Mouse (Mus musculus): ENCODE data around the gene Phf6. TPM values are rescaled to one million over a fixed set of nuclear protein-coding genes. Genes with fewer than 3 reads are reported as not detected.

Phf6 gene
- polyA plus RNA-seq, 1 experiment from 2014 or later: 111 TPM

DNA sequence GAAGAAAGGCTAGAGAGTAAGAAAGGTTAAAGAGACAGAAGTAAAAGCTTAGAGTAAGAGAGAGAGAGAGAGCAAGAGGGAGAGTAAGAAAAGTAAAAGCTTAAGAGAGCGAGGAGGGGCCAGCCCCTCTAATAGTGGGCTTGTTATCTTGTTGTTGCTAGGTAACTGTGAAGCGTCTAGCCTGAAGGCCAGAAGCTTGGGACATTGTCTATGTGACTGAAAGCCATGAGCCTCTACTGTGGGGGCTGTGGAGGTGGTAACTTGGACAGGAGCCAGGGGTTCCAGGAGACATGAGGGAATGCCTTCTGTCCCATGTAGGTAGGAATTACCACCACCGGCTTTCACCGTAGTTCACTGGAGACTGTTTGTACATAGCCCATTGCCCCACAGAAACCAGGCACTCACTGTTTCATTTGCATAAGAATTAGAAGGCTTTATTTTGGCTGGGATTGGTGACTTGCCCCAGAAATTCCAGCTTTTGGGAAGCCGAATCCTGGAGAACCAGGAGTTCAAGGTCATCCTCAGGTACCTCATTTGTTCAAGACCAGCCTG is 49.6 kb downstream of the Phf6 start:
- Histone ChIP-seq H3K36me3 (ENCODE audit: control insufficient read depth, insufficient read depth, low read length) (no peaks in the 10 kb centered on the region), H3K27ac (ENCODE audit: low read depth, low read length) (no peak overlapping the region), H3K4me2 (ENCODE audit: low read depth) (no peak overlapping the region), H3K9ac (ENCODE audit: low read length) (no peak overlapping the region), H3K27me3 (ENCODE audit: control insufficient read depth, insufficient read depth, low read length) (no peaks in the 10 kb centered on the region), H3K9me3 (ENCODE audit: control insufficient read depth, low read length) (no peaks in the 10 kb centered on the region), H3K4me1 (ENCODE audit: control insufficient read depth, insufficient read depth, low read length) (no peaks in the 10 kb centered on the region), H3K4me3 (ENCODE audit: low read depth, low read length) (no peak overlapping the region)
- WGBS: 59% methylated on average over 5 of the region's 5 CpGs
- ATAC-seq (ENCODE audit: insufficient read depth, low FRiP score, low TSS enrichment): no peak
- DNase-seq (ENCODE audit: low spot score): no peak

GRCm38 (mm10) chrX:52965149-52965548 is 53.1 kb downstream of the Phf6 start:
- no peak for DNase-seq (ENCODE audit: low spot score)
- no peak overlapping the region for H3K4me2 ChIP-seq (ENCODE audit: low read depth)
- no peaks in the 10 kb centered on the region for H3K27me3 ChIP-seq (ENCODE audit: control insufficient read depth, insufficient read depth, low read length)
- no peak overlapping the region for H3K9ac ChIP-seq (ENCODE audit: low read length)
- no peak overlapping the region for H3K27ac ChIP-seq (ENCODE audit: low read depth, low read length)
- H3K4me3 ChIP-seq (ENCODE audit: low read depth, low read length): no peak overlapping the region
- WGBS: 93% methylated on average over 2 of the region's 2 CpGs
- no peaks in the 10 kb centered on the region for H3K9me3 ChIP-seq (ENCODE audit: control insufficient read depth, low read length)
- ATAC-seq (ENCODE audit: insufficient read depth, low FRiP score, low TSS enrichment): no peak
- H3K36me3 ChIP-seq (ENCODE audit: control insufficient read depth, insufficient read depth, low read length): no peaks in the 10 kb centered on the region
- H3K4me1 ChIP-seq (ENCODE audit: control insufficient read depth, insufficient read depth, low read length): no peaks in the 10 kb centered on the region

- WGBS: 79% methylated on average over 3 of the region's 3 CpGs
Observed at GRCm38 (mm10) chrX:52971211-52972006, 59.3 kb downstream of the Phf6 start.

DNA sequence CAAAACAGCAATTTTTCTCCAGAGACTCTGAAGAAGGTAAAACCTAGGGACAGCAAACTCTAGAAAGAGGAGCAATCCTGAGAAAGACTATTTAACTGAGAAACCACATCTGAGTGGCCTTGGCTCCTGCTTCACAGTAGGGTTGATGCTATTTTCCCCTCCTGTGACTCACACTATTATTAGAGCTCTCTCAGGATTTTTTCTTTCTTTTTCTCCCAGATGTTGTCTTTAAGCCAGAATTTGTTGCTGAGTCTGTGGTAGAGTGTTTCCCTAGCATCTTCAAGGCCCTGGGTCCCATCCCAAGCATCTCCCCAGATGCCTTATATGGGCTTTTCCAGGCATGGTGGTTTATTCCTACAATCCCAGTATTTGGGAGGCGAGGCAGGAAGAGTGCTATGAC is 60.1 kb downstream of the Phf6 start:
- ATAC-seq (ENCODE audit: insufficient read depth, low FRiP score, low TSS enrichment) (no peak), DNase-seq (ENCODE audit: low spot score) (no peak)
- no peaks in the 10 kb centered on the region for H3K27me3 ChIP-seq (ENCODE audit: control insufficient read depth, insufficient read depth, low read length)
- H3K9ac ChIP-seq (ENCODE audit: low read length): no peak overlapping the region
- WGBS: 81% methylated on average over 1 of the region's 1 CpGs
- no peak overlapping the region for H3K27ac ChIP-seq (ENCODE audit: low read depth, low read length)
- no peak overlapping the region for H3K4me3 ChIP-seq (ENCODE audit: low read depth, low read length)
- H3K9me3 ChIP-seq (ENCODE audit: control insufficient read depth, low read length): no peaks in the 10 kb centered on the region
- H3K4me2 ChIP-seq (ENCODE audit: low read depth): no peak overlapping the region
- no peaks in the 10 kb centered on the region for H3K4me1 ChIP-seq (ENCODE audit: control insufficient read depth, insufficient read depth, low read length)
- H3K36me3 ChIP-seq (ENCODE audit: control insufficient read depth, insufficient read depth, low read length): no peaks in the 10 kb centered on the region

More at GRCm38 (mm10) chrX:52971211-52972006, 59.3 kb downstream of the Phf6 start:
- no peaks in the 10 kb centered on the region for H3K27me3 ChIP-seq (ENCODE audit: control insufficient read depth, insufficient read depth, low read length)
- no peak overlapping the region for H3K4me3 ChIP-seq (ENCODE audit: low read depth, low read length)
- H3K9ac ChIP-seq (ENCODE audit: low read length): no peak overlapping the region
- no peaks in the 10 kb centered on the region for H3K36me3 ChIP-seq (ENCODE audit: control insufficient read depth, insufficient read depth, low read length)
- H3K4me1 ChIP-seq (ENCODE audit: control insufficient read depth, insufficient read depth, low read length): no peaks in the 10 kb centered on the region
- no peak for DNase-seq (ENCODE audit: low spot score)
- no peaks in the 10 kb centered on the region for H3K9me3 ChIP-seq (ENCODE audit: control insufficient read depth, low read length)
- H3K27ac ChIP-seq (ENCODE audit: low read depth, low read length): no peak overlapping the region
- no peak for ATAC-seq (ENCODE audit: insufficient read depth, low FRiP score, low TSS enrichment)
- H3K4me2 ChIP-seq (ENCODE audit: low read depth): no peak overlapping the region

DNA sequence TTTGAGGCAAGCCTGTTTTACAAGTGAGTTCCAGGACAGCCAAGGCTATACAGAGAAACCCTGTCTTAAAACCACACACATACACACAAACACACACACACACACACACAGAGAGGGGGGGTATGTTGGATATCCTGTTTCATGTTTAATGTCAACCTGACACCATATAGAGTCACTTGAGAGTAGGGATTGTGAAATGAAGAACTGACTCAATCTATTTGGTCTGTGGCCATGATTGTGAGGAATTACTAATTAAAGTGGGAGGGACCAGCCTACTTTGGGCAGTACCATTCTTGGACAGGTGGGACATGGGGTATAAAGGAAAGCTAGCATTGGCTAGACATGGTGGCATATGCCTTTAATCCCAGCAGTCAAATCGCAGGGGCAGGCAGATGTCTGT is 60.6 kb downstream of the Phf6 start:
- 93% methylated on average over 1 of the region's 1 CpGs for WGBS
- no peak for ATAC-seq (ENCODE audit: insufficient read depth, low FRiP score, low TSS enrichment)
- no peak for DNase-seq (ENCODE audit: low spot score)

DNA sequence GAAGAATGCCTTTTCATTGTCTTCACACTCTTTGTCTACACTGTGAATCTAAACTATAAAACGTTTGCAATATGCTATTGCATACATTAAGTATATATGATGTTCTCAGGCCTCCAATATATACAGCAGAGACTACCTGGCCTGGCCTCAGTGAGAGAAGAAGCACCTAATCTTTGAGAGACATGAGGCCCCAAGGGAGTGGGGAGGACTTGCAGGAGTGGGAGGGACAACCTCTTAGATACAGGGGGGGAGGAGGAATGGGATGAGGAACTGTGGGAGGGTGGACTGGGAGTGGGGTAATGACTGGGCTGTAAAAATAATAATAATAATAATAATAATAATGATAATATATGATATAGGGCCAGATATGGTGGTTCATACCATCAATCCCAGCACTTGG is 66.5 kb downstream of the Phf6 start:
- Histone ChIP-seq H3K4me2 (ENCODE audit: low read depth) (no peak overlapping the region), H3K27ac (ENCODE audit: low read depth, low read length) (no peak overlapping the region), H3K4me3 (ENCODE audit: low read depth, low read length) (no peak overlapping the region), H3K27me3 (ENCODE audit: control insufficient read depth, insufficient read depth, low read length) (no peaks in the 10 kb centered on the region), H3K4me1 (ENCODE audit: control insufficient read depth, insufficient read depth, low read length) (no peaks in the 10 kb centered on the region), H3K9ac (ENCODE audit: low read length) (no peak overlapping the region), H3K36me3 (ENCODE audit: control insufficient read depth, insufficient read depth, low read length) (no peaks in the 10 kb centered on the region), H3K9me3 (ENCODE audit: control insufficient read depth, low read length) (no peaks in the 10 kb centered on the region)
- DNase-seq (ENCODE audit: low spot score): no peak
- WGBS: 63% methylated on average over 1 of the region's 1 CpGs
- no peak for ATAC-seq (ENCODE audit: insufficient read depth, low FRiP score, low TSS enrichment)

More for the DNA sequence above, 60.6 kb downstream of the Phf6 start:
- no peaks in the 10 kb centered on the region for H3K27me3 ChIP-seq (ENCODE audit: control insufficient read depth, insufficient read depth, low read length)
- no peaks in the 10 kb centered on the region for H3K36me3 ChIP-seq (ENCODE audit: control insufficient read depth, insufficient read depth, low read length)
- H3K4me1 ChIP-seq (ENCODE audit: control insufficient read depth, insufficient read depth, low read length): no peaks in the 10 kb centered on the region
- no peak overlapping the region for H3K4me3 ChIP-seq (ENCODE audit: low read depth, low read length)
- H3K9ac ChIP-seq (ENCODE audit: low read length): no peak overlapping the region
- H3K27ac ChIP-seq (ENCODE audit: low read depth, low read length): no peak overlapping the region
- H3K4me2 ChIP-seq (ENCODE audit: low read depth): no peak overlapping the region
- H3K9me3 ChIP-seq (ENCODE audit: control insufficient read depth, low read length): no peaks in the 10 kb centered on the region

GRCm38 (mm10) chrX:52981378-52981777 is 69.3 kb downstream of the Phf6 start:
- Histone ChIP-seq H3K4me2 (ENCODE audit: low read depth) (no peak overlapping the region), H3K36me3 (ENCODE audit: control insufficient read depth, insufficient read depth, low read length) (no peaks in the 10 kb centered on the region), H3K4me1 (ENCODE audit: control insufficient read depth, insufficient read depth, low read length) (no peaks in the 10 kb centered on the region), H3K9ac (ENCODE audit: low read length) (no peak overlapping the region), H3K9me3 (ENCODE audit: control insufficient read depth, low read length) (no peaks in the 10 kb centered on the region), H3K4me3 (ENCODE audit: low read depth, low read length) (no peak overlapping the region), H3K27ac (ENCODE audit: low read depth, low read length) (no peak overlapping the region), H3K27me3 (ENCODE audit: control insufficient read depth, insufficient read depth, low read length) (no peaks in the 10 kb centered on the region)
- DNase-seq (ENCODE audit: low spot score): no peak
- ATAC-seq (ENCODE audit: insufficient read depth, low FRiP score, low TSS enrichment): no peak
- 77% methylated on average over 3 of the region's 3 CpGs for WGBS

- Histone ChIP-seq H3K36me3 (ENCODE audit: control insufficient read depth, insufficient read depth, low read length) (no peaks in the 10 kb centered on the region), H3K9ac (ENCODE audit: low read length) (peak within 1 kb of the TSS; percentile 73), H3K9me3 (ENCODE audit: control insufficient read depth, low read length) (no peaks in the 10 kb centered on the region), H3K4me3 (ENCODE audit: low read depth, low read length) (peak within 1 kb of the TSS; percentile 65), H3K27me3 (ENCODE audit: control insufficient read depth, insufficient read depth, low read length) (no peaks in the 10 kb centered on the region), H3K4me1 (ENCODE audit: control insufficient read depth, insufficient read depth, low read length) (no peaks in the 10 kb centered on the region), H3K4me2 (ENCODE audit: low read depth) (peak within 1 kb of the TSS; percentile 43), H3K27ac (ENCODE audit: low read depth, low read length) (peak within 1 kb of the TSS; percentile 76)
- WGBS: 15% methylated on average over 67 of the region's 72 CpGs
- ATAC-seq (ENCODE audit: insufficient read depth, low FRiP score, low TSS enrichment): peak; percentile 90
- peak; percentile 89 for DNase-seq (ENCODE audit: low spot score)
Observed at GRCm38 (mm10) chrX:52987905-52988783, 76.1 kb downstream of the Phf6 start, which contains the start of gene Hprt. Gene Hprt, plus strand, starts transcription at chrX:52988137.

All from neural tube, embryonic 11.5 days (tissue).